Mouse (Mus musculus) c-Kit-positive CD71-positive TER-119-negative erythroid progenitor cells, embryonic 14.5 days (primary cell): ENCODE measurements around the gene Fam129b.

Experiments used
- DNase-seq: peaks from one replicate; pipeline ENCODE4 v3.0.0-alpha.2; 2013; ENCODE audit warnings: low read depth

The Fam129b gene

DNA sequence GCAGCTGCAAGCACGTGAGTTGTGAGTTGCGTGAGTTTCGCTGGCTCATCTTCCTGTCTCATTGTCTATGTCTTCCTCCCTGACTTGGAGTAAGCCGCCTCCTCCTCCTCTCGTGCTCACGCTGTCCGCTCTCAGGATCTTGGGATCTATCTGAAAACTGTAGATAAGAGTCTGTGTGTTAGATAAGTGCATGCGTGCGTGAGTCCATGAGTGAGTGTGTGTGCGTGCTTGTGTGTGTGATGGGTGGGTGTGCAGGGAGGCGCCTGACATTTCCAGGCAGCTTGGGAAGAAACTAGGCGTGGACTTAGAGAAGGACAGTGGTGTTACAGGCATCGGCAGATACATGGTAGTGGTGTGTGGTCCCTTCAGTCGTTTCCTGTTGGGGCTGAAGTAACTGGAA, 16.6 kb downstream of the Fam129b start:
- DNase-seq: no peak

- DNase-seq: no peak
These were observed 18.2 kb downstream of the Fam129b start for GRCm38 (mm10) chr2:32894097-32894496.

- no peak for DNase-seq
These were observed 19.7 kb downstream of the Fam129b start for GRCm38 (mm10) chr2:32895606-32896106.

GRCm38 (mm10) chr2:32896507-32897147, 20.7 kb downstream of the Fam129b start:
- no peak for DNase-seq

DNA sequence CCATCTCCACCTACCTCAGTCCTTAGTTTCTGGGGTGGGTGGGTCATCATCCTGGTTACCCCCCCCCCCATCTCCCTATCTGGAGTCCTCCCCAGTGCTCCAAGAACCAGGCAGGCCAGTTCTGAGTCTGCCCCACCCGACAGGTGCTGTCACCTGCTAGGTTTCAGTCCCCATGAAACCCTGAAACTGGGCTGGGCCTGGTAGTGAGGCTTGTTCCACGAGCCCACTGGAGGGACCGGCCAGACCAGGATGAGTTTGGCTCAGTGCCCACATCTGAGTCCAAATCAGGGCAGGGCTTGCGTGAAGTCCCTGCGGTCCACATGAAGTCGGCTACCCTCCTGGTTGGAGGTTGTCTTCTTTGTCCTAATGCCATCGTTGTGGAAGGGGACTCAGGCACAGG, 23.1 kb downstream of the Fam129b start:
- DNase-seq: no peak

DNA sequence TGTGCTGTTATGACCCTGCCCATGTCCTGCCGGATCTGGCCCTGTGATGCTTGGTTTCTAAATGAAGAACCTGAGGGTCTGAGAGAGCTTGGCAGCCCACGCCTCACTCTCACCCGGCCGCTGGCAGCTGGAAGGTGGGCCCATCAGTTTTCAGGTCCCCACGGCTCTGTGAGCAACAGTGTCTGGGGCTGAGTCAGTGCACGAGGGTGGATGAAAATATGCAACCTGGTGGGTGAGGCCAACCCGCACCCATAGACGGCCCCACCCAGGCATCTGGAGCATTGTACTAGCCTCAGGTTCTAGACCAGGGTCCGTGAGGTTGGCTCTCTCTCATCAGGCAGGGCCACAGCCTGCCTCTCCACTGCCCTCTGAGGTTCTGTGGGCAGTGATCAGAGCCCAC, 26.2 kb downstream of the Fam129b start:
- no peak for DNase-seq

DNA sequence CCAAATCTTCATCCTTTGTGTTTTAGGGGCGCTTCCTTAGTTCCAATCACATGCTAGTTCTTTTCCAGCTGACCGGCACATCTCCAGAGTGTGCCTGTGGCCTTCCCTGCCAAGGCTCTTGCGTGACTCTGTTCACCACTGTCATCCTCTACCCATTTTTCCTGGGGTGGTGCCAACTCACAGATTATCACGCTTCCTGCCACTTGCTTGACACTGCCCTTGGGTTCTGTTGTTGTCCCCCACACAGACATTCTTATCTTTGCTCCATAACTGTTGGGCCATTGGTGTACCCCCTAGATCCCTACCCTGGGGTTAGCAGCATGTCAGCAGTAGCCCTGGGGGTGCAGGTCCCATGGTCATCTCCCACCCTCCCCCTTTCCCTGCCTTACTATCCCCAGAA, 27.6 kb downstream of the Fam129b start:
- no peak for DNase-seq

DNA sequence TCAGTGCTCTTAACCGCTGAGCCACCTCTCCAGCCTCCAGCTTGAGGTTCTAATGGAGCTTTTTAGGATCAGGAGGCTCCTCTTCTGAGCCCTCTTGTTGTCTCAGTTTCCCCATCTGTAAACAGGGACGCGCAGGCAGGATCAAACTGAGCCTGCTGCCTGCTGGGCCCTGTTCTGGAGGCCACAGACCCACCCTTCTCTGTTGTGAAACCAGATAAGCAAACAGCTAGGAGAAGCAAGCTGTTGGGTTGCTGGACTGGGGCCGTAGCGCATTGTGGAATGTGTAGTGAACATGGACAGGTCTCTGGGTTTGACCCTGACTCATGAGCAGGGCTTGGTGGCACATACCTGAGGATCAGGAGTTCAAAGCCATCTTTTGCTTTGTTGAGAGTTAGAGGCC, 28.7 kb downstream of the Fam129b start:
- DNase-seq: no peak

DNA sequence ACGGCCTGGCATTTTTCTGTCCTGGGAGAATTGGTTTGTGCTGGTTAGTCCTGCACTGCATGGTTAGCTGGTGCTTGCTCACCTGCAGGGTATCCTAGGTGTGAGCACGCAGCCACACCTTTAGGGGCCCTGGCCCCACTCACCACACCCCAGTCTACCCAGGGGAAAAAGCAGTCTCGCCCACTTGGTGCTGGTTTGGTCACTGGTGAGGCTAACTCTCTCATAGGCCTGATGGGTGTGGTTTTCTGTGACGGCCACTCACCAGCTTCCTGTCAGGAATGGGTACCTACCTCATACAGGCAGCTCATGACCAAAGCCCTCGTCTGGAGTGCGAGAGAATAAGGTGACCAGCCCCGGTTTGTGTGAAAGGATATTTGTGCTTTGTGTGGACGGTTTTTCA, 29.4 kb downstream of the Fam129b start:
- DNase-seq: no peak

GRCm38 (mm10) chr2:32907442-32907841, 31.5 kb downstream of the Fam129b start:
- no peak for DNase-seq

DNA sequence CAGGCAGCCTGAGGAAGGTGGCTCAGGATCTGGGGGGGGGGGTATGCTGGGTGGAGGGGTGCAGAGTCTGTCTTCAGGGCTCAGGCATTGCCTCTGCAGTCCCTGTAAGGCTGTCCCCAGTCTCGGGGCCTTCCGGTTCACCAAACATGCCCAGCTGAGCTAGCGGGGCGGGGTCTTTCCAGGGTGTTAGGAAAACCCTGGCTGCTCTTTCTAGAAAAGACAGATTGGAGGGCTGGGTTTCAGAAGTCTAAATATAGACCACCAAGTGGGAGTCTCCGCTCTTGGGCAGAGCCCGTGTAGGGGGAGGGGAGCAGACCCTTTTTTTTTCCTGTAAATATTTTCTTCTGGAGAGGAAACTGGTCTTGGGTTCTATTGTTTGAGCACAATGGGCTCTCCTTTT, 32.4 kb downstream of the Fam129b start:
- no peak for DNase-seq

GRCm38 (mm10) chr2:32908796-32909195, 32.9 kb downstream of the Fam129b start:
- no peak for DNase-seq

- no peak for DNase-seq
These were observed 35.8 kb downstream of the Fam129b start for GRCm38 (mm10) chr2:32911639-32912182.

DNA sequence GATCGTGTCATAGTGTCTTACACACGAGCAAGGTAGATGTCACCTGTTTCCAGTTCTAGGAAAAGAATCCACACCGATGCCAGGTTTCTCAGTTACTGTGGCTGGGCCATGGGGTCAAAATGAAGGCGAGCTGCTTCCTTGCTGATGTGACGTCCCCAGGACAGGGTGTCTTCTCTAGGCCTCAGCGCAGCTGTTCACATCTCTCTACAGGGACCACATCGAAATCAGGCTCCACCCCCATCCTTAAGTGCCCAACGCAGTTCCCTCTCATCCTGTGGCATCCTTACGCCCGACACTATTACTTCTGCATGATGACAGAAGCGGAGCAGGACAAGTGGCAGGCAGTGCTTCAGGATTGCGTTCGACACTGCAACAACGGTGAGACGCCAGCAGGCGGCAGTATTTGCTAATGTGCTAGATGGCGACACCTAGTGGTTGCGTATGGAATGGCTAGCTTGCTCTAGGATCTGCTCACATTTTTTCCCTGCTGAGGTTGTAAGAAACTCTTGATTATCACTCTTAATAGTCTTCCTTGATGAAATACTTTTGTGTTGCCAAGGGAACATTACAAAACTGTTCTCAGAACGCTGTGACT, 36.4 kb downstream of the Fam129b start:
- peak; percentile 80 for DNase-seq

DNA sequence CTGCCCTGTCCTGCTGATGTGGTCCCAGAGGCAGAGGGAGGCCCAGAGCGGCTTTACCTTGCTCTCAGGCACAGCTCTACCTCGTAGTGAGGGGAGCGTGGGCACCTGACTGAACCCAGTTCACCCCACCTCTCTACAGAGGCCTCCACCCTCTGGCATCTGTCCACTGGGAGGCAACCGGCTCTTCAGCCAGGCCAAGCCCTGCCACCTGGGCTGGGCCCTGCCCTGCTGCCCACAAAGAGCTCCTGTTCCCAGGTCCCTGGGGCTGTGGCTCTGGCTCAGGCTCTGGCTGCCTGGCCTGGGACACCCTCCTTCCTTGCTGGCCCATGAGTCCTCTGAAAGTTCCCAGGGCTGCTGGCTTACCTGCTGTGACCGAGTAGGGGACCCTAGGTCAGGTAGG, 38.4 kb downstream of the Fam129b start:
- DNase-seq: no peak

DNA sequence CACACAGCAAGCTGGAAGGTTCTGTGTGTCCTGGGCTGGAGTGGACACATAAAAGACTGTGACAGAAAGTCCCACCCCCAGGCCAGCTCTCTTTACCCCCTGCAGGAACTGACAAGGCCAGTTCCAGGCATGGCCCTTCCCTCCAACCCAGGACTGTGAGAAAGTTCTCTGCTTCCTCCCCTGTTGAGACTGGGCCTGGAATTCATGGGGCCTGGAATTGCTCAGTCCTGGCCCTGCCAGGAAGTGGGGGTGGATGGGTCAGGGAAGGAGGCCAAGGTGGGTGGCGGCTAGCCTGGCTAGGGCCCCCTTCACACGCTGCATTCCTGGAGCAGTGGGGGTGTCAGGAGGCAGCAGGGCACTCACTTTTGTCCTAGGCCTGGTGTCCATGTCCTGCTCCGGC, 39.0 kb downstream of the Fam129b start:
- DNase-seq: no peak

GRCm38 (mm10) chr2:32917526-32917925, 41.6 kb downstream of the Fam129b start:
- no peak for DNase-seq

DNA sequence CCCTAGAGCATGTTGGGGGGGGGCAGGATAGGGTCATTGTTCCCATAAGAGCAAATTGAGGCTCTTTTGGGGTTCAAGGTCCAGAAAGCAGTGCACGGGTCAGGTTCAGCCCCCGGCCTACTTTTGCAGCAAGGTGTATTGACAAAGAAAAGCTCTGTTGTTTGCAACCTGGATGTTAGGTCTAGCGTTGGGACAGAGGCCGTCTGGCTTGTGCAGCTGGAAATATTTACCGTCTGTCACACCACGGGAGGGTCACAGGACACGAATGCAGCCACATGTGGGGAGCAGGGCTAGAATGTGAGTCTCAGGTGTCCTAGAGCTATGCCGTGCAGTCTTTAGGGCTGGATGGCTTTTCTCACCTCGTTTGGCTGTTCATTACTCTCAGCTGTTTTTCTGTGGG, 42.5 kb downstream of the Fam129b start:
- DNase-seq: no peak

GRCm38 (mm10) chr2:32921235-32921634, 45.3 kb downstream of the Fam129b start:
- DNase-seq: no peak

DNA sequence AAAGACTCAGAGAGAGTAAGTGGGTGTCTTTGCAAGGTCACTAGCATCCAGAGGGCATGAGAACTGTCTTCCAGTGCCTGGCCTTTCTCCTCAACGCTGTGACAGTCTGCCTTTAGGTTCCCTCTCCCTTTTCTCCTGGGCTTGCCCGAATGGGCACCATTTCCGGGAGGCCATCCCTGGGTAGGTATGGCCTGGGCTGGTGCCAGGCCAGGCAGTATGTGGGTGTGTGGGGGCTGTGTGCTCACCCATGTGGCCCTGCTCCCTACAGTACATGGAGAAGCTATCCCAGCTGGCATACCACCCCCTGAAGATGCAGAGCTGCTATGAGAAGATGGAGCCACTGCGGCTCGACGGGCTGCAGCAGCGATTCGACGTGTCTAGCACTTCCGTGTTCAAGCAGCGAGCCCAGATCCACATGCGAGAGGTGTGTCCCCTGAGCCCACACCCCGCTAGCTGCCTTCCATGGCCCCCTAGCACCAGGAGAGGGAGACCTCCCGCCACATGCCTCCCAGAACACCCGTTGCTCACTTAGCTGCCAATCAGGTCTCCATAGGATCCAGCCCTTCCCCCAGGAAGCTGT, 46.0 kb downstream of the Fam129b start:
- no peak for DNase-seq

- DNase-seq: no peak
These were observed 46.6 kb downstream of the Fam129b start for GRCm38 (mm10) chr2:32922564-32922963.

- no peak for DNase-seq
These were observed 47.8 kb downstream of the Fam129b start for GRCm38 (mm10) chr2:32923551-32924250.
